10 mouse cellular contexts compared by ENCODE assay signal in the genomic region with DNA sequence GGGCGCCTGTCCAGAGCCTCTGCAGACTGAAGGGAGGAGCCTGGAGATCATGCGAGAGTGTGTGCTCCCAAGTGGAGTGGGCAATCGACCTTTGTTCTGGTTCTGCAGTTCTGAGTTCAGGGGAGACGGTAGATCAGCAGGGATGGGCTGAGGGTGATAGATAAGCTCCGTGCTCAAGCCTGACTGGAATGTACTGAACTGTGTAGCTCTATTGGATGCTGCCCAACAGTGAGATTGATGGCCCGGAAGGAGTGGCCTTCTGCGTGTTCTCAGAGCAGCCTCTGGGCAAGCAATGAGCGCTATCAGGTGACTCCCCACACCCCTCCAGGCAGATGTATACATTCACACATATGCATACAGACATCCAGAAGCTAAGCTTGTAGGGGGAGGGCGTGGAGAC.
DNase-seq lines count a peak whose midpoint lies in the region; ATAC-seq lines count a peak whose summit lies in the region.
"Had no signal": no experiment of that assay in that cellular context is flagged by ENCODE, and none has a peak within 500 bp of the region (broad histone marks: within the 10 kb centered on the region; RNA-seq: fewer than 3 reads in every experiment).

No protein-coding gene starts in this region.

- peaks cover 16% of the 10 kb centered on the region; the same call in 1 of the 2 replicates for H3K4me1 ChIP-seq in embryonic facial prominence, embryonic 14.5 days (ENCODE audit: control insufficient read depth, insufficient read depth, low read length)
- peaks cover 13% of the 10 kb centered on the region; the same call in 1 of the 2 replicates for H3K4me1 ChIP-seq in intestine, embryonic 14.5 days (replicated peaks; ENCODE audit: control insufficient read depth, insufficient read depth, low read length)
- H3K4me1 ChIP-seq: liver, embryonic 15.5 days had no signal

- no peak overlapping the region for H3K4me2 ChIP-seq in embryonic facial prominence, embryonic 14.5 days (ENCODE audit: low read depth, low read length)
- H3K4me2 ChIP-seq in intestine, embryonic 14.5 days (ENCODE audit: low read length), result no peak overlapping the region
- H3K4me2 ChIP-seq: liver, embryonic 15.5 days had no signal

- H3K27ac ChIP-seq in embryonic facial prominence, embryonic 14.5 days (replicated peaks; ENCODE audit: low read depth, low read length), result no peak overlapping the region
- 0 out of 2 replicates have a peak overlapping the region, but pooled peaks have one; percentile 18 for H3K27ac ChIP-seq in intestine, embryonic 14.5 days (ENCODE audit: low read depth)
- H3K27ac ChIP-seq: liver, embryonic 15.5 days had no signal

- no peak; the same call in 1 of the 2 replicates for ATAC-seq in embryonic facial prominence, embryonic 14.5 days (ENCODE audit: low read depth)
- ATAC-seq in intestine, embryonic 14.5 days (replicated peaks; ENCODE audit: low FRiP score, low TSS enrichment, low read depth), result peak; percentile 95
- ATAC-seq in megakaryocyte progenitor cell, adult 5-6 weeks (replicated peaks; ENCODE audit: poor library complexity), result peak; percentile 90

- no peaks in the 10 kb centered on the region for H3K36me3 ChIP-seq in embryonic facial prominence, embryonic 14.5 days (ENCODE audit: control insufficient read depth, insufficient read depth, low read length)
- no peaks in the 10 kb centered on the region for H3K36me3 ChIP-seq in intestine, embryonic 14.5 days (ENCODE audit: control insufficient read depth, insufficient read depth, low read length)
- H3K36me3 ChIP-seq: liver, embryonic 15.5 days had no signal

- H3K9ac ChIP-seq in embryonic facial prominence, embryonic 14.5 days (ENCODE audit: low read depth, low read length), result no peak overlapping the region
- H3K9ac ChIP-seq in intestine, embryonic 14.5 days (ENCODE audit: low read length), result no peak overlapping the region
- H3K9ac ChIP-seq: liver, embryonic 15.5 days had no signal

- no peak overlapping the region for H3K4me3 ChIP-seq in embryonic facial prominence, embryonic 14.5 days (ENCODE audit: low read depth, low read length)
- H3K4me3 ChIP-seq in intestine, embryonic 14.5 days (ENCODE audit: low read depth, low read length), result no peak overlapping the region
- H3K4me3 ChIP-seq: liver, embryonic 15.5 days had no signal

- WGBS in embryonic facial prominence, embryonic 14.5 days, result 44% methylated on average over 9 of the region's 9 CpGs
- WGBS in intestine, embryonic 14.5 days, result 28% methylated on average over 9 of the region's 9 CpGs

- DNase-seq in adrenal gland, postnatal 14 days, result peak; percentile 48
- DNase-seq in embryonic facial prominence, embryonic 14.5 days (ENCODE audit: low spot score), result peak; percentile 25
- peak; percentile 80 for DNase-seq in intestine, embryonic 14.5 days (ENCODE audit: low spot score)
- DNase-seq in layer of hippocampus, postnatal 25 days (ENCODE audit: extremely low spot score in 1 of 2, low spot score in 1 of 2), result no peak
- no peak for DNase-seq in layer of hippocampus, postnatal 36 days
- DNase-seq in cerebellum, adult 9-11 months, result no peak
- DNase-seq: cerebellum, postnatal 14 days; retina, postnatal 1 day had no signal

- H3K27me3 ChIP-seq in embryonic facial prominence, embryonic 14.5 days (replicated peaks; ENCODE audit: control insufficient read depth, insufficient read depth, low read length), result no peaks in the 10 kb centered on the region
- H3K27me3 ChIP-seq in intestine, embryonic 14.5 days (replicated peaks; ENCODE audit: control insufficient read depth, insufficient read depth, low read length), result no peaks in the 10 kb centered on the region
- H3K27me3 ChIP-seq: liver, embryonic 15.5 days had no signal

- no peaks in the 10 kb centered on the region for H3K9me3 ChIP-seq in embryonic facial prominence, embryonic 14.5 days (ENCODE audit: control insufficient read depth, low read length)
- H3K9me3 ChIP-seq in intestine, embryonic 14.5 days (ENCODE audit: control insufficient read depth, low read length), result peaks cover 5% of the 10 kb centered on the region; the same call in 1 of the 2 replicates
- H3K9me3 ChIP-seq: liver, embryonic 15.5 days had no signal

Comparison
In these comparisons a context has a peak if more than half of its experiments do, and no peak if none do; other contexts are left out.
1. DNase-seq: peak in adrenal gland, postnatal 14 days (single experiment), embryonic facial prominence, embryonic 14.5 days (single experiment) and intestine, embryonic 14.5 days (single experiment); none in layer of hippocampus, postnatal 25 days (0 of 2), layer of hippocampus, postnatal 36 days (0 of 2) and cerebellum, adult 9-11 months (single experiment).